Mouse (Mus musculus) myocyte (in vitro differentiated cells): ENCODE data around the gene P4ha2.

Source experiments
- E2F4 ChIP-seq: IDR thresholded peaks from one replicate; pipeline ENCODE4 v1.6.1; 2011; ENCODE audit warnings: mild to moderate bottlenecking, control low read depth, moderate library complexity; ENCODE audit not compliant: insufficient read depth
- POLR2A ChIP-seq: IDR thresholded peaks from one replicate; pipeline ENCODE4 v1.6.1; 2011; ENCODE audit warnings: low read depth, mild to moderate bottlenecking, control low read depth, moderate library complexity; ENCODE audit not compliant: insufficient read length
- TCF12 ChIP-seq: IDR thresholded peaks from one replicate; pipeline ENCODE4 v1.6.1; 2011; ENCODE audit warnings: mild to moderate bottlenecking, control low read depth; ENCODE audit not compliant: poor library complexity, insufficient read depth, severe bottlenecking
- USF1 ChIP-seq: IDR thresholded peaks from one replicate; pipeline ENCODE4 v1.6.1; 2011; ENCODE audit warnings: low read depth, mild to moderate bottlenecking, control low read depth, moderate library complexity

DNA sequence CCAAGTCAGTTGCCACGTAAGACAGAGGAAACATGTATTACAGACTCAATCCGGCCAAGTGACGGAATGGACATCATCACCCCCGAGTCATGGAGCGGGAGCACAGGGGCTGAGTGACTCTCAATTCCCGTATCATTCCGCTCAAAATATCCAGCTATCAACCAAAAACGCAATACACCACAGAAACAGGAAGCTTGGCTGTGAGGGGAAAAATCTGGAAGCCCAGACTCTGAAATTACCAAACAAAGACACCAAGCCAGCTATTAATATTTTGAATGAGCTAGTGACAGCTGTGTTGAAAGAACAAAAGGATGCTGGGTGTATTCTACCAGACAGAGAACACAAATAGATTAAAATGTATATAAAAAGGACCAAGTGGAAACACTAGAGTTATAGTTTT is 57.7 kb downstream of the P4ha2 start:
- TF ChIP-seq USF1 (no peak), POLR2A (no peak), TCF12 (no peak), E2F4 (no peak)
